Mouse (Mus musculus) cerebellum, adult 2 months (tissue): ENCODE measurements around the gene Cldn34c2. TPM values are rescaled to one million over a fixed set of nuclear protein-coding genes. Genes with fewer than 3 reads are reported as not detected.
"Not testable (repeated sequence)": the region's sequence is repeated elsewhere in the genome, so short reads cannot be mapped to it uniquely, and the experiment has no call there.

Experiments used
- DNase-seq, 2 experiments: peaks; one replicate each; pipeline ENCODE4 v3.0.0; 2021
- H3K27ac ChIP-seq: fragments of 200-500 bp; 2 replicates; pipeline ENCODE4 v1.5.1; 2012; ENCODE audit warnings: low read length, control low read depth, inconsistent platforms; ENCODE audit not compliant: insufficient read depth
- H3K27me3 ChIP-seq: fragments of 200-500 bp; 2 replicates; pipeline ENCODE4 v1.6.1; 2012; ENCODE audit warnings: inconsistent platforms, mild to moderate bottlenecking, low read length, moderate library complexity; ENCODE audit not compliant: control insufficient read depth, insufficient read depth
- H3K4me1 ChIP-seq: fragments of 200-500 bp; 2 replicates; pipeline ENCODE4 v1.6.1; 2011; ENCODE audit warnings: low read length; ENCODE audit not compliant: control insufficient read depth, insufficient read depth
- H3K4me3 ChIP-seq: fragments of 200-500 bp; replicated peaks from 2 replicates; pipeline ENCODE3; 2011; ENCODE audit warnings: mild to moderate bottlenecking, low read depth, low read length, control low read depth; ENCODE audit not compliant: insufficient read depth
- WGBS: fragments of 180-500 bp; shearing (Covaris S2); methylation state at CpG from one replicate; pipeline ENCODE4 v1.1.7; 2018; 5-methylcytosine and 5-hydroxymethylcytosine counted together
- polyA plus RNA-seq: library from polyadenylated mRNA; depleted of rRNA; stranded (reverse); fragments of >200 nt; gene quantifications from 2 replicates; pipeline ENCODE4 v1.2.3, GENCODE M21; 2012; rRNA removed

The Cldn34c2 gene
- polyA plus RNA-seq, result not detected in 2 replicates

DNA sequence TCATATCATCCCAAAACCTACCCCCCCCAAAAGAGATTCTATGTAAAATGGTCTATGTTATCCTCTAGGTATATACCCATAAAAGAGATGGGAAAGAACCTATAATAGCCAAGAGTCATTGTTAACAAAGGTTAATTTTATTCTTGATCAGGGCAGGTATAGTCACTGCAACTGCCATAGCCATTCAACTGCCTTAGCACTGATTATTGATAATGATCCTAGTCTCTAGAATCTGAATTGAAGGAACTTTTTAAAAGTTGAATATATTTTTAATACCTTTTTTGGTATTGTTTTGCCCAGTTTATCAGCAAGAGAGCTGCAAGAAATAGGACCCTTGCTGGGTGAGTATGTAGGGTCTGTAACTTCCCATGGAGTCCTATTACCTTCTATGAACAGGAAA is at the start of gene Cldn34c2:
Gene Cldn34c2, plus strand, starts transcription at position 301 of the 400 bp plus-strand sequence.
- not testable (repeated sequence) for H3K27me3 ChIP-seq, H3K4me1 ChIP-seq, H3K27ac ChIP-seq, H3K4me3 ChIP-seq, DNase-seq

GRCm38 (mm10) chrX:123551378-123551777 is 30.1 kb upstream of the Cldn34c2 start:
- not testable (repeated sequence) for H3K4me3 ChIP-seq, H3K27ac ChIP-seq, H3K4me1 ChIP-seq, DNase-seq, H3K27me3 ChIP-seq
- 89% methylated on average over 13 of the region's 13 CpGs for WGBS

DNA sequence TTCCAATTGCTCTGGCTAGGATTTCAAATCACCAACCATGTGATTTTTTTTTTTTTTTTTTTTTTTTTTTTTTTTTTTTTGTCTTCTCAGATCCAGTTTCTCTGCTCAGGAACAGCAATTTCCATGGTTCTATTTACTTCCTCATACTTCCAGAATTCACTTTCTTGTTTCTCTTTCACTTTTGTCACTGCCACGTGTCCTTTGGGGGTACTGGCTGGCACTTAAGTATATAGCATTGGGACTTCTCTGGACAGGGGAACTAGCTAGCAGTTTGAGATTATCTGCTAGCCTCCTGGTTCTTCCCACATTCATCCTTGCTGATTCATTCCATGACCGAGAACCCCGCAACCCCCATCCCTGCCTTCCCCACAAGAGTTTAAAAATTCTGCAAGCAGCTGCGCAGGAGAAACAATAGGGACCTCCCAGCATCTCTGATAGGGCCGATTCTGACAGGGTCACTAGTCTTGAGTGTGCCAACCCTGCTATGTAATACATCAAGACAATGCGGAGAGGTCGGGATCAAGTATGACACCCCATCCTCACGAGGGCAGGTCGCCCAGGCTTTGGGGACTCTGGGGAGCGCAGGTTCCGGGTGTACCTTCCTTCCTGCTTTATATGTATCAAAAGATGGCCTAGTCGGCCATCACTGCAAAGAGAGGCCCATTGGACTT is 30.8 kb downstream of the Cldn34c2 start:
- not testable (repeated sequence) for H3K27ac ChIP-seq, DNase-seq, H3K27me3 ChIP-seq, H3K4me1 ChIP-seq, H3K4me3 ChIP-seq
- WGBS, result 85% methylated on average over 10 of the region's 12 CpGs

Other genes with a start within 250 kb of the Cldn34c2 start
- gene Gm17467, start 123.1 kb downstream of the Cldn34c2 start, polyA plus RNA-seq, result not detected in 2 replicates
- not detected in 2 replicates for gene Cldn34c3, start 212.0 kb downstream of the Cldn34c2 start, polyA plus RNA-seq